Mouse (Mus musculus): ENCODE results near the gene 1700003E16Rik.
A peak's percentile ranks its signal among the peaks of the same experiment; 100 is the strongest.
"Not testable (repeated sequence)": the region's sequence is repeated elsewhere in the genome, so short reads cannot be mapped to it uniquely, and the experiment has no call there.

DNA sequence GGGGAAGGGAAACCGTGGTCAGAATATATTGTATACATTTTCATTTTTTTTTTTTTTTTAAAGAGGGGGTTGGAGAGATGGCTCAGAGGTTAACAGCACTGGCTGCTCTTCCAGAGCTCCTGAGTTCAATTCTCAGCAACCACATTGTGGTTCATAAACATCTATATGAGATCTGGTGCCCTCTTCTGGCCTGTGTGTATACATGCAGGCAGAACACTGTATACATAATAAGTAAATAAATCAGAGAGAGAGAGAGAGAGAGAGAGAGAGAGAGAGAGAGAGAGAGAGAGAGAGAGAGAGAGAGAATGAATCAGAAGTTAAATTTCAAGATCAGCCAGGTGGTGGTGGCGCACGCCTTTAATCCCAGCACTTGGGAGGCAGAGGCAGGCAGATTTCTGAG lies 3.3 kb downstream of the 1700003E16Rik start:
- TF ChIP-seq USF2 (IDR thresholded peaks at IDR 0.05; ENCODE audit: borderline replicate concordance in 1 of 2, insufficient read depth in 1 of 2, low read depth in 1 of 2, low read length in 2 of 2); TCF12 (IDR thresholded peaks at IDR 0.05; ENCODE audit: low read depth, low read length); CHD1 (IDR thresholded peaks at IDR 0.05; ENCODE audit: low read depth, low read length): not testable (repeated sequence)
- TF ChIP-seq CTCF (IDR thresholded peaks at IDR 0.05 in 2 of 3, conservative IDR thresholded peaks at IDR 0.05 in 1 of 3; ENCODE audit: control insufficient read depth in 1 of 3, insufficient read depth in 1 of 3, low read depth in 2 of 3, low read length in 3 of 3, poor library complexity in 1 of 3, severe bottlenecking in 1 of 3) (peak; percentile 26 to 68 (median 31); a peak in 4 of 6 replicates), SMC3 (IDR thresholded peaks at IDR 0.05; ENCODE audit: low read depth, low read length) (peak; percentile 79), JUND (IDR thresholded peaks at IDR 0.05; ENCODE audit: low read depth, low read length) (peak; percentile 96)
